Mouse (Mus musculus): Measurements from ENCODE around the gene Rftn1. TPM values are rescaled to one million over a fixed set of nuclear protein-coding genes. Genes with fewer than 3 reads are reported as not detected.
"Not testable (repeated sequence)": the region's sequence is repeated elsewhere in the genome, so short reads cannot be mapped to it uniquely, and the experiment has no call there.

Gene Rftn1
- total and polyA plus RNA-seq, 2 experiments: 2.6 to 3.1 TPM

- Histone ChIP-seq H3K79me2 (ENCODE audit: control insufficient read depth, insufficient read depth, low read length) (no peaks in the 10 kb centered on the region), H3K9ac (ENCODE audit: low read depth, low read length) (no peak overlapping the region), H3K27ac (replicated peaks; ENCODE audit: insufficient read depth, low read depth, low read length) (no peak overlapping the region), H3K4me3 (ENCODE audit: insufficient read depth, low read depth, low read length) (no peak overlapping the region), H3K27me3 (ENCODE audit: control insufficient read depth, insufficient read depth, low read length) (no peaks in the 10 kb centered on the region; the same call in 1 of the 2 replicates), H3K36me3 (ENCODE audit: control insufficient read depth, insufficient read depth, low read length) (no peaks in the 10 kb centered on the region), H3K4me1 (ENCODE audit: control insufficient read depth, insufficient read depth, low read length) (no peaks in the 10 kb centered on the region)
- DNase-seq (ENCODE audit: extremely low read depth, low read depth, low spot score): no peak
- TF ChIP-seq POLR2A (IDR thresholded peaks at IDR 0.05; ENCODE audit: extremely low read depth, insufficient read depth, low read length): no peak
- TF ChIP-seq CTCF (IDR thresholded peaks at IDR 0.05; ENCODE audit: low read depth, low read length): no peak
- 73% methylated on average over 4 of the region's 4 CpGs for WGBS
Observed at GRCm38 (mm10) chr17:50217978-50218377, 27.5 kb upstream of the Rftn1 start.

DNA sequence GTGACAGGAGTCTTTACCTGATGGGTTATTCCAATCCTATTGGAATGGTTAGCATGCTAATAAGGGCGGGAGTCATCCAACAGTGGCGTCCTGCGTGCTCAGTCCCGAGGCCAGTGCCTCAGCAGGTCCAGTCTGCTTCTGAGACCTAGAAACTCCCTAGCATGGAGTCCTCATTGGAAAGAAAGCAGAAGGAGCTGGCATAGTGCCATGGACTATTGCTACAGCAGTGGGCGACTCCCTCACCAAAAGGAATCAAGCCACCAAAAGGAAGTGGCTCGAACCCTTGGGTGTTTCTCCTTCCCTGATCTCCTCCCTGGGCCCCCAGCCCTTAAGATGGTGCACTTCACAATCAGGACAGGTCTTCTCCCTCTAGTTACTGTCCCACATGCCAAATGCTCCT is 24.6 kb upstream of the Rftn1 start:
- no peak overlapping the region for H3K4me3 ChIP-seq (ENCODE audit: insufficient read depth, low read depth, low read length)
- DNase-seq (ENCODE audit: extremely low read depth, low read depth, low spot score): no peak
- H3K27me3 ChIP-seq (ENCODE audit: control insufficient read depth, insufficient read depth, low read length): no peaks in the 10 kb centered on the region; the same call in 1 of the 2 replicates
- 85% methylated on average over 6 of the region's 6 CpGs for whole genome bisulfite sequencing
- H3K4me1 ChIP-seq (ENCODE audit: control insufficient read depth, insufficient read depth, low read length): no peaks in the 10 kb centered on the region
- H3K36me3 ChIP-seq (ENCODE audit: control insufficient read depth, insufficient read depth, low read length): no peaks in the 10 kb centered on the region
- no peak overlapping the region for H3K27ac ChIP-seq (replicated peaks; ENCODE audit: insufficient read depth, low read depth, low read length)
- TF ChIP-seq POLR2A (IDR thresholded peaks at IDR 0.05; ENCODE audit: extremely low read depth, insufficient read depth, low read length) (no peak), CTCF (IDR thresholded peaks at IDR 0.05; ENCODE audit: low read depth, low read length) (no peak)
- H3K9ac ChIP-seq (ENCODE audit: low read depth, low read length): no peak overlapping the region
- no peaks in the 10 kb centered on the region for H3K79me2 ChIP-seq (ENCODE audit: control insufficient read depth, insufficient read depth, low read length)

DNA sequence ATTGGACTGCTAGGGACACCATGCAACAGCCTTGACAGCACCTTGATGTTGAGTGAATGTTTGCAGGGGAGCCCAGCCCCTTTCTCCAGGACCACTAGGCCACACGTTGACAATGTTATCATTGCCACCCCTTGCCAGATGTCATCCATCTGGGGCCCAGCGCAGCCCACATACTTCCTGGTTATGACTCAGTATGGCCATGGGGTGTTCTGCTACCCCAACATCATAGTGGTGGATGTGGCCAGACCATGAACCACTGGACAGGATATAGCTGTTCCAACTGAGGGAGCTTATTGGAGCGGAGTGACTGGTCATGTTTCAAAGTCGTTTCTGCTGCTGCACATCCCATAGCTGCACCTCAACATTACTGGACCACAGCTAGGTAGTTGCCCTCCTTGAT is 22.6 kb upstream of the Rftn1 start:
- no peak for TF ChIP-seq CTCF (IDR thresholded peaks at IDR 0.05; ENCODE audit: low read depth, low read length)
- H3K79me2 ChIP-seq (ENCODE audit: control insufficient read depth, insufficient read depth, low read length): no peaks in the 10 kb centered on the region
- no peaks in the 10 kb centered on the region for H3K4me1 ChIP-seq (ENCODE audit: control insufficient read depth, insufficient read depth, low read length)
- no peaks in the 10 kb centered on the region; the same call in 1 of the 2 replicates for H3K27me3 ChIP-seq (ENCODE audit: control insufficient read depth, insufficient read depth, low read length)
- no peak overlapping the region for H3K27ac ChIP-seq (replicated peaks; ENCODE audit: insufficient read depth, low read depth, low read length)
- H3K4me3 ChIP-seq (ENCODE audit: insufficient read depth, low read depth, low read length): no peak overlapping the region
- no peak overlapping the region for H3K9ac ChIP-seq (ENCODE audit: low read depth, low read length)
- 70% methylated on average over 4 of the region's 4 CpGs for WGBS
- DNase-seq (ENCODE audit: extremely low read depth, low read depth, low spot score): no peak
- no peaks in the 10 kb centered on the region for H3K36me3 ChIP-seq (ENCODE audit: control insufficient read depth, insufficient read depth, low read length)

DNA sequence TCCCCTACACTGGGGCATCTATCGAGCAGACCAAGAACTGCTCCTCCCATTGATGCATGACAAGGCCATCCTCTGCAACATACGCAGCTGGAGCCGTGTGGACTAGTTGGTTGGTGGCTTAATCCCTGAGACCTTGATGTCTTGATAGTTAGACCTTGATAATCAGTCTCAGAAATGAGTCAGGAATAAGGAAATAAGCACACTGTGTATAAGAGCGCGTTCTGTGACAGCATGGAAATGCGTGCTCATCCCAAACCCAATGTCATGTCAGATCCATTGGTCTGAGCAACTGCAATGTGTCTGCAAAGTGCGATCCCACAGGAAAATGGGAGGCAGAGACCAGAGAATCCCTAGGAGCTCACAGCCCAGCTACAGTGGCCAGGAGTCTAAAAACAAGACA is 21.3 kb upstream of the Rftn1 start:
- no peak for DNase-seq (ENCODE audit: extremely low read depth, low read depth, low spot score)
- Histone ChIP-seq H3K4me3 (ENCODE audit: insufficient read depth, low read depth, low read length) (no peak overlapping the region), H3K79me2 (ENCODE audit: control insufficient read depth, insufficient read depth, low read length) (no peaks in the 10 kb centered on the region), H3K9ac (ENCODE audit: low read depth, low read length) (no peak overlapping the region), H3K27ac (replicated peaks; ENCODE audit: insufficient read depth, low read depth, low read length) (no peak overlapping the region), H3K36me3 (ENCODE audit: control insufficient read depth, insufficient read depth, low read length) (no peaks in the 10 kb centered on the region), H3K27me3 (ENCODE audit: control insufficient read depth, insufficient read depth, low read length) (no peaks in the 10 kb centered on the region), H3K4me1 (ENCODE audit: control insufficient read depth, insufficient read depth, low read length) (no peaks in the 10 kb centered on the region)
- no peak for TF ChIP-seq CTCF (IDR thresholded peaks at IDR 0.05; ENCODE audit: low read depth, low read length)
- no peak for TF ChIP-seq POLR2A (IDR thresholded peaks at IDR 0.05; ENCODE audit: extremely low read depth, insufficient read depth, low read length)
- WGBS: 94% methylated on average over 7 of the region's 7 CpGs

- 86% methylated on average over 6 of the region's 6 CpGs for WGBS
- H3K36me3 ChIP-seq (ENCODE audit: control insufficient read depth, insufficient read depth, low read length): no peaks in the 10 kb centered on the region
- no peaks in the 10 kb centered on the region for H3K27me3 ChIP-seq (ENCODE audit: control insufficient read depth, insufficient read depth, low read length)
- no peak for TF ChIP-seq CTCF (IDR thresholded peaks at IDR 0.05; ENCODE audit: low read depth, low read length)
- no peak for TF ChIP-seq POLR2A (IDR thresholded peaks at IDR 0.05; ENCODE audit: extremely low read depth, insufficient read depth, low read length)
- no peak overlapping the region for H3K9ac ChIP-seq (ENCODE audit: low read depth, low read length)
- no peak overlapping the region for H3K27ac ChIP-seq (replicated peaks; ENCODE audit: insufficient read depth, low read depth, low read length)
- H3K79me2 ChIP-seq (ENCODE audit: control insufficient read depth, insufficient read depth, low read length): no peaks in the 10 kb centered on the region
- no peak overlapping the region for H3K4me3 ChIP-seq (ENCODE audit: insufficient read depth, low read depth, low read length)
- no peak for DNase-seq (ENCODE audit: extremely low read depth, low read depth, low spot score)
- no peaks in the 10 kb centered on the region for H3K4me1 ChIP-seq (ENCODE audit: control insufficient read depth, insufficient read depth, low read length)
Observed at GRCm38 (mm10) chr17:50209831-50210230, 19.4 kb upstream of the Rftn1 start.

DNA sequence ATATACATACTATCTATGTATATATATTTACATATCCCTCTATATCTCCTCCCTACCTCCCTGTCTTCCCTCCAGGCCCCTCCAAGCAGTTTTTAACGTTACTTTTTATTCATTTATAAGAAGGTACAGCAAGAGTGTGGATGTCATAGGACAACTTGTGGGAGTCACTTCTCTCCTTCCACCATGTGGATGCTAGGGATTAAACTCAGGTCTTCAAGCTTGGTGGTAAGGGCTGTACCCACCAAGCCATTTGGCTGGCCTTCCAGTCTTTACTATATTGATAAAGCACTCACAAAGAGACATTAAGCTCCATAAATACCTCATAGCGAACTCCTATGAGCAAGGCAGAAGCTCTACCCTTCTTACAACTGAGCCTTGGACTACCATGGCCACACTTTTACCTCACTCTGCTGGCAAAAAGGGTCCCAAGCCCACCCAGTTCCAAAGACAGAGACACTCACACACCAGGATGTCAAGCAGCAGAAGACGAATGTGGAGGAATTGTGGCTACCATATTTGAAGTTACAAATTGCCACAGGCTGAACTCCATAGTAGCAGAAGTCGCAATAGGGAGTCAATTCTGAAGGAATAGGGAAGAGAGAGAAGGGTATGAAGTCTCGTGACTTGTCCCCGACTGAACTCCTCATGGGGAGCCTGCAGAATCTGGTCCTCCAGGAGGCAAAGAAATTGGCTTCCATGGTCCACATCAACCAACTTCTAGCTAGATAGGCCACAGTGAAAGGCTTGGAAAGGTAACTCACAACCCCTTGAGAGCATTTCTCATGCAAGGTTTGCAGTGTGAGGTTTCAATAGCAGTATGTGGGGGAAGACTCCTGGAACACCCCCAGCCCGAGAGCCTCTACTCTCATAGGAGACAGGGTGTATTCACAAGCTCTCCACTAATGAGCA is 17.9 kb upstream of the Rftn1 start:
- WGBS: 83% methylated on average over 7 of the region's 7 CpGs
- no peak for TF ChIP-seq POLR2A (IDR thresholded peaks at IDR 0.05; ENCODE audit: extremely low read depth, insufficient read depth, low read length)
- TF ChIP-seq CTCF (IDR thresholded peaks at IDR 0.05; ENCODE audit: low read depth, low read length): no peak

DNA sequence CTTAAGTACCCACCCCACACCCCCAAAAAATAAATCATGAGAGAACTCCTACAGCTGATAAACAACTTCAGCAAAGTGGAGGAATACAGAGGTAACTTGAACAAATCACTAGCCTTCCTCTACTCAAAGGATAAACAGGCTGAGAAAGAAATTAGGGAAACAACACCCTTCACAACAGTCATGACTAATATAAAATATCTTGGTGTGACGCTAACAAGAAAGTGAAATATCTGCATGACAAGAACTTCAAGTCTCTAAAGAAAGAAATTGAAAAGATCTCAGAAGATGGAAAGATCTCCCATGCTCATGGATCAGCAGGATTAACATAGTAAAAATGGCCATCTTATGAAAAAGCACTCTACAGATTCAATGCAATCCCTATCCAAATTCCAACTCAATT is 15.8 kb upstream of the Rftn1 start:
- WGBS: 98% methylated on average over 1 of the region's 1 CpGs
- H3K79me2 ChIP-seq (ENCODE audit: control insufficient read depth, insufficient read depth, low read length); H3K36me3 ChIP-seq (ENCODE audit: control insufficient read depth, insufficient read depth, low read length); H3K4me1 ChIP-seq (ENCODE audit: control insufficient read depth, insufficient read depth, low read length); H3K4me3 ChIP-seq (ENCODE audit: insufficient read depth, low read depth, low read length); DNase-seq (ENCODE audit: extremely low read depth, low read depth, low spot score); H3K27ac ChIP-seq (replicated peaks; ENCODE audit: insufficient read depth, low read depth, low read length); H3K27me3 ChIP-seq (ENCODE audit: control insufficient read depth, insufficient read depth, low read length); H3K9ac ChIP-seq (ENCODE audit: low read depth, low read length): not testable (repeated sequence)

More for the DNA sequence above, 17.9 kb upstream of the Rftn1 start:
- no peaks in the 10 kb centered on the region for H3K79me2 ChIP-seq (ENCODE audit: control insufficient read depth, insufficient read depth, low read length)
- H3K4me1 ChIP-seq (ENCODE audit: control insufficient read depth, insufficient read depth, low read length): no peaks in the 10 kb centered on the region
- H3K36me3 ChIP-seq (ENCODE audit: control insufficient read depth, insufficient read depth, low read length): no peaks in the 10 kb centered on the region
- H3K4me3 ChIP-seq (ENCODE audit: insufficient read depth, low read depth, low read length): no peak overlapping the region
- no peak overlapping the region for H3K27ac ChIP-seq (replicated peaks; ENCODE audit: insufficient read depth, low read depth, low read length)
- no peak for DNase-seq (ENCODE audit: extremely low read depth, low read depth, low spot score)
- H3K27me3 ChIP-seq (ENCODE audit: control insufficient read depth, insufficient read depth, low read length): no peaks in the 10 kb centered on the region
- no peak overlapping the region for H3K9ac ChIP-seq (ENCODE audit: low read depth, low read length)

DNA sequence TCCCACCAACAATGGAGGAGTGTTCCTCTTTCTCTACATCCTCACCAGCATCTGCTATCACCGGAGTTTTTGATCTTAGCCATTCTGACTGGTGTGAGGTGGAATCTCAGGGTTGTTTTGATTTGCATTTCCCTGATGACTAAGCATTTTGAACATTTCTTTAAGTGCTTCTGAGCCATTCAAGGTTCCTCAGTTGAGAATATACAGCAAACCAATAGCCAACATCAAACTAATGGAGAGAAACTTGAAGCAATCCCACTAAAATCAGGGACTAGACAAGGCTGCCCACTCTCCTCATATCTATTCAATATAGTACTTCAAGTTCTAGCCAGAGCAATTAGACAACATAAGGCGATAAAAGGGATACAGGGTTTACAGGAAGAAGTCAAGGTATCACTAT is 15.4 kb upstream of the Rftn1 start:
- 77% methylated on average over 2 of the region's 2 CpGs for WGBS
- H3K4me3 ChIP-seq (ENCODE audit: insufficient read depth, low read depth, low read length); H3K9ac ChIP-seq (ENCODE audit: low read depth, low read length); H3K79me2 ChIP-seq (ENCODE audit: control insufficient read depth, insufficient read depth, low read length); H3K36me3 ChIP-seq (ENCODE audit: control insufficient read depth, insufficient read depth, low read length); DNase-seq (ENCODE audit: extremely low read depth, low read depth, low spot score); H3K27me3 ChIP-seq (ENCODE audit: control insufficient read depth, insufficient read depth, low read length); H3K4me1 ChIP-seq (ENCODE audit: control insufficient read depth, insufficient read depth, low read length); H3K27ac ChIP-seq (replicated peaks; ENCODE audit: insufficient read depth, low read depth, low read length): not testable (repeated sequence)
